Mouse (Mus musculus) liver, postnatal 0 days (tissue): Measurements from ENCODE around the gene Cnnm2. TPM values are rescaled to one million over a fixed set of nuclear protein-coding genes. Genes with fewer than 3 reads are reported as not detected.
A peak's percentile ranks its signal among the peaks of the same experiment; 100 is the strongest.

Experiments
- ATAC-seq: fragments of 200-750 bp; cut with Nextera tagmentation; 2 replicates; pipeline ENCODE4 v1.8.0; 2017; ENCODE audit warnings: mild to moderate bottlenecking, moderate library complexity
- DNase-seq: peaks from one replicate; pipeline ENCODE4 v3.0.0-alpha.2; 2016
- H3K27ac ChIP-seq: fragments of 300-500 bp; sonication (generic); 2 replicates; pipeline ENCODE4 v1.5.1; 2014; ENCODE audit warnings: antibody characterized with exemption, moderate library complexity, mild to moderate bottlenecking, low read depth
- H3K27me3 ChIP-seq: fragments of 300-500 bp; sonication (generic); 2 replicates; pipeline ENCODE4 v1.6.1; 2014; ENCODE audit warnings: low read length, control low read depth, mixed read lengths; ENCODE audit not compliant: insufficient read depth
- H3K36me3 ChIP-seq: fragments of 300-500 bp; sonication (generic); replicated peaks from 2 replicates; pipeline ENCODE4 v1.6.1; 2014; ENCODE audit warnings: mild to moderate bottlenecking, control low read depth, low read length, moderate library complexity, mixed read lengths; ENCODE audit not compliant: insufficient read depth
- H3K4me1 ChIP-seq: fragments of 300-500 bp; sonication (generic); 2 replicates; pipeline ENCODE4 v1.6.1; 2014; ENCODE audit warnings: antibody characterized with exemption, mild to moderate bottlenecking, control low read depth; ENCODE audit not compliant: insufficient read depth
- H3K4me2 ChIP-seq: fragments of 300-500 bp; sonication (generic); 2 replicates; pipeline ENCODE4 v1.6.1; 2014; ENCODE audit warnings: low read depth, mild to moderate bottlenecking, low read length, moderate library complexity, mixed read lengths
- H3K4me3 ChIP-seq: fragments of 300-500 bp; sonication (generic); 2 replicates; pipeline ENCODE4 v1.5.1; 2014; ENCODE audit warnings: low read depth, low read length
- H3K9ac ChIP-seq: fragments of 300-500 bp; sonication (generic); replicated peaks from 2 replicates; pipeline ENCODE4 v1.6.1; 2014; ENCODE audit warnings: mild to moderate bottlenecking, moderate library complexity
- H3K9me3 ChIP-seq: fragments of 300-500 bp; sonication (generic); 2 replicates; pipeline ENCODE4 v1.6.1; 2016; ENCODE audit warnings: mild to moderate bottlenecking, control low read depth, low read length, mixed read lengths
- CTCF ChIP-seq: sonication (generic); IDR thresholded peaks from 2 replicates; pipeline ENCODE4 v1.5.1; 2016; ENCODE audit warnings: antibody characterized with exemption, low read depth
- EP300 ChIP-seq: IDR thresholded peaks from 2 replicates; pipeline ENCODE4 v1.6.1; 2016; ENCODE audit warnings: antibody characterized with exemption, low read depth, mild to moderate bottlenecking
- WGBS: fragments of 180-500 bp; shearing (Covaris S2); extraction: QIAGEN DNeasy Blood & Tissue Kit; methylation state at CpG from one replicate; pipeline ENCODE4 v1.1.7; 2014; ENCODE audit not compliant: insufficient replicate concordance; 5-methylcytosine and 5-hydroxymethylcytosine counted together
- polyA plus RNA-seq: library from polyadenylated mRNA; unstranded; fragments of >200 nt; fragmentation: Nextera tagmentation; extraction: Ambion mirVana; gene quantifications from 2 replicates; pipeline ENCODE4 v1.2.1, GENCODE M21; 2015

Gene Cnnm2
- polyA plus RNA-seq: 1.6 and 2.0 TPM in 2 replicates

DNA sequence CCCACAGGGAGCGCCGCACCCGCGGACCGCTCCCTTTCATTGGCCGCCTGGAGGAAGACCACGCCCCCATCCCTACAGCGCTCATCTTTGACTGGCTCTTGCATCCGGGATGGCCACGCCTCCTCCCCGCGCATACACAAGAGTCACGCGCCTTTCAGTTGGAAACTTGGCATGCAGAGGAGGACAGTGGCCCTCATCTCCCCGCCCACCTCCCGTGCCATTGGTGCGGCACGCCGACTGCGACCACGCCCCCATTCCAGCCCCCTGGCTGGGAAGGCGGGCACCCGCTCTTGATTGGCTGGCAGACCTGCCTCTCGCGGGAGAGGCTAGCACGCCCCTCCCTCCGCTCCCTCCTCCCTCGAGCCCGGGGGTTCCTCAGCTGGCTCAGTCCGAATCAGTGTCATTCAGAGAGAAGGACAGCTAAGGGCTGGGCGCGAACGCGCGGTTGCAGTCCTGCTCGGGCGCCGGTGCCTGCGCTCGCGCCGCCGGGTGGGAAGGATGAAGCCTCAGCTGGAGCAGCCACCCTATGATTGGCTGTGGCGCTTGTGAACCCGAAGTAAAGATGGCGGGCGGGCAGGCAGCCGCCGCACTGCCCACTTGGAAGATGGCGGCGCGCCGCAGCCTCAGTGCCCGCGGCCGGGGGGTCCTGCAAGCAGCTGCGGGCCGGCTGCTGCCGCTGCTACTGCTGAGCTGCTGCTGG lies at the start of gene Cnnm2:
Gene Cnnm2 (plus strand): TSS at position 350 of the 700 bp plus-strand sequence.
- Histone ChIP-seq H3K27me3 (peaks cover 6% of the 10 kb centered on the region; the same call in 1 of the 2 replicates), H3K9ac (peak within 1 kb of the TSS; percentile 90), H3K9me3 (no peaks in the 10 kb centered on the region), H3K4me3 (peak within 1 kb of the TSS; percentile 99), H3K4me1 (peaks cover 13% of the 10 kb centered on the region), H3K36me3 (no peaks in the 10 kb centered on the region), H3K27ac (peak within 1 kb of the TSS; percentile 80), H3K4me2 (peak within 1 kb of the TSS; percentile 99)
- ATAC-seq: peak; percentile 92
- TF ChIP-seq EP300 (no peak), CTCF (no peak)
- WGBS: 0% methylated on average over 58 of the region's 59 CpGs
- DNase-seq: peak; percentile 100

DNA sequence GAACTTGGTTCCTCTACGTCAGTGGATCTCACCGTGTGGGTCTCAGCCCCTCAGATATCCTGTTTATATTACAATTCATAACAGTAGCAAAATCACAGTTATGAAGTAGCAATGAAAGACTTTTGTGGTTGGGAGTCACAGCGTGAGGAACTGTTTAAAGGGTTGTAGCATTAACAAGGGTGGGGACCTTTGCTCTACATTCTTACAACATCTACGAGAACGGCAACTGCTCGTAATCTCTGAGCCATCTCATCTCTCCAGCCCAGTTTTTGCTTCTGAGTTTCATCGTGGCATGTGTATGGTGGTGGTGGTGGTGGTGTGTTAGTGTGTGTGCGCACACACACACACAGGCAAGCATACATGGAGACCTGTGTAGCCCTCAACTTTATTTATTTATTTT lies 47.2 kb upstream of the Cnnm2 start:
- WGBS: 68% methylated on average over 8 of the region's 8 CpGs
- DNase-seq (no peak), ATAC-seq (peak; percentile 50; the same call in 1 of the 2 replicates)
- Histone ChIP-seq H3K9ac (no peak overlapping the region), H3K27ac (peak overlapping the region; percentile 50), H3K27me3 (no peaks in the 10 kb centered on the region), H3K4me3 (no peak overlapping the region), H3K4me1 (no peaks in the 10 kb centered on the region), H3K9me3 (no peaks in the 10 kb centered on the region), H3K36me3 (0 out of 2 replicates have a peak, but pooled peaks cover 12% of the 10 kb centered on the region), H3K4me2 (no peak overlapping the region)
- no peak for TF ChIP-seq EP300
- no peak for TF ChIP-seq CTCF

DNA sequence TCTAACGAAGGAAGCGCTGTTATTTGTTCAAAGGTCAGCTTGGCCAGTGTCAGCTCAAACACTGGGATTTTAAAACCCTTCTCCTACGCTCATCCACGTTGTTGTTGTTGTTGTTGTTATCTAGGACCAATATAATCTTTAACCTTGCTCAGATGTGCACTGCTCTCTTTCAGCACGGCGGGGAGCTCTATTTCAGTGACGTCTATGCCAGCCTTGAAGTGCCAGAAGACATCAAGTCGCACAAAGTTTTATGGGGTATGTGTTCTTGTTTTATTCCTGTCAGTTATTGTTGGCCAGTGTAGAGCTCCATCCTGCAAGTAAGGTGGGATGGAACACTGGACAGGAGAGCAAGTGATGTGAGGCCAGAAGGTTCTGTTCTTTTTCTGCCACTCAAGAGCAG lies 46.4 kb upstream of the Cnnm2 start:
- Histone ChIP-seq H3K4me2 (no peak overlapping the region), H3K9me3 (no peaks in the 10 kb centered on the region), H3K4me1 (no peaks in the 10 kb centered on the region), H3K9ac (no peak overlapping the region), H3K4me3 (no peak overlapping the region), H3K27me3 (no peaks in the 10 kb centered on the region), H3K27ac (peak overlapping the region; percentile 50; the same call in 1 of the 2 replicates), H3K36me3 (peaks cover 17% of the 10 kb centered on the region; the same call in 1 of the 2 replicates)
- ATAC-seq: no peak
- WGBS: 68% methylated on average over 8 of the region's 8 CpGs
- TF ChIP-seq CTCF: no peak
- no peak for TF ChIP-seq EP300
- DNase-seq: no peak

DNA sequence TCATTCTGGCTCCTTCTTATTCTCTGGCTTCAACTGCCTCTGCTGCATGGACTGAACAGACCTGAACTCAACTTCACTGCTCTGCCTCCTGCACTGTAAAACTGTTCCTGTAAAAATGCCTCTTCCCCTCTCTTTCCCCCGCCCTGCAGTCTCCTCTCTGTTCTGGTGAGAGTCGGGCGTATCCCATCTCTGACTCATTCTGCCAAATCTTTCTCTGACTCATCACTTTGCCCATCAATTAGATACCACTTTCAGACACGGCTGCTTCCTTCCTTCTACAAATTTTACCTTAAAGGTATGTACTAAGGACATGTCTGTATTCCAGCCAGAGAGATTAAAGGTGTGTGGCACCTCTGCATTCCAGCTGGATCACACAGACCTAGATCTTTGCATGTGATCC lies 43.2 kb upstream of the Cnnm2 start:
- 62% methylated on average over 4 of the region's 4 CpGs for WGBS
- TF ChIP-seq EP300 (no peak), CTCF (no peak)
- Histone ChIP-seq H3K27me3 (no peaks in the 10 kb centered on the region), H3K4me2 (no peak overlapping the region), H3K27ac (no peak overlapping the region), H3K4me3 (no peak overlapping the region), H3K9ac (no peak overlapping the region), H3K36me3 (peaks cover 26% of the 10 kb centered on the region; the same call in 1 of the 2 replicates), H3K9me3 (no peaks in the 10 kb centered on the region), H3K4me1 (no peaks in the 10 kb centered on the region)
- DNase-seq (no peak), ATAC-seq (no peak)

DNA sequence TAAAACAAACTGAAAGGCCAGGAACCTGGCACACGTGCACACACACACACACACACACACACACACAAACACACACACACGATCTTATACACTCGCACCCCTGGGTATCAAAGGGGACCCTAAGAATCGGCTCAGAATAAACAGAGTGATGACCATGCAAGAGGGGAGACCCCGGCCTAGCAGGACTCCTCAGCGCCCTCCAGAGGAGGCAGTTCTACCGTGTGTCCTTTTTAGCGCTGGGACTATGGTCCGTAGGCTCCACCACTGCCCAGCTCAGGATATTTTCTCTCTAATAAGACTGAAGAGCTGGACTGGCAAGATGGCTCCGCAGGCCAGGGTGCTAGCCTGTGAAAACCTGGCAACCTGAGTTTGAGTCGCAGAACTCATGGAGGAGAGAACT lies 37.0 kb upstream of the Cnnm2 start:
- no peak for DNase-seq
- Histone ChIP-seq H3K9ac (no peak overlapping the region), H3K27ac (no peak overlapping the region), H3K9me3 (no peaks in the 10 kb centered on the region), H3K4me1 (peaks cover 16% of the 10 kb centered on the region), H3K36me3 (peaks cover 32% of the 10 kb centered on the region), H3K4me3 (no peak overlapping the region), H3K4me2 (no peak overlapping the region), H3K27me3 (no peaks in the 10 kb centered on the region)
- no peak for TF ChIP-seq CTCF
- TF ChIP-seq EP300: no peak
- no peak for ATAC-seq
- 77% methylated on average over 11 of the region's 11 CpGs for WGBS

DNA sequence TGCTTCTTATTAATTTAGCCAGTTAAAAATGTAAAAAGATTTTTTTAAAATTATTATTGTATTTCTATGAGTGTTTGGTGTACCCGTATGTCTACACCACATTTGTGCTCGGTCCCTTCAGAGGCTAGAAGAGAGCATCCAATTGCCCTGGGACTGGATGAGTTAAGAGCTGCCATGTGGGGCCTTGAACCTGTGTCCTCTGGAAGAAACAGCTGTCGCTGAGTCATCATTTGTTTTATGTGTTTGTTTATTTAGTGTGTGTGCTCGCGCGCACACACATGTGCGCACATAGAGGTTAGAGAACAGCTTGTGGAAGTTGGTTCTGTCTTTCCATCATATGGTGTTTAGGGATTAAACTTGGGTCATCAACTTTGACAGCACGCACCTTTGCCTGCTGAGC lies 35.3 kb upstream of the Cnnm2 start:
- WGBS: 87% methylated on average over 8 of the region's 8 CpGs
- DNase-seq (no peak), ATAC-seq (no peak)
- Histone ChIP-seq H3K27me3 (no peaks in the 10 kb centered on the region), H3K4me3 (no peak overlapping the region), H3K4me2 (no peak overlapping the region), H3K27ac (no peak overlapping the region), H3K36me3 (peaks cover 28% of the 10 kb centered on the region), H3K4me1 (peaks cover 16% of the 10 kb centered on the region), H3K9ac (no peak overlapping the region), H3K9me3 (no peaks in the 10 kb centered on the region)
- TF ChIP-seq EP300: no peak
- no peak for TF ChIP-seq CTCF
